Mouse (Mus musculus): ENCODE measurements around the gene Usp22. TPM values are rescaled to one million over a fixed set of nuclear protein-coding genes. Genes with fewer than 3 reads are reported as not detected.

Gene Usp22
- polyA plus RNA-seq, 2 experiments = 8.2 to 12.8 TPM

- WGBS (ENCODE audit: insufficient replicate concordance) = 62% methylated on average over 3 of the region's 3 CpGs
- H3K36me3 ChIP-seq (replicated peaks; ENCODE audit: control insufficient read depth, insufficient read depth, low read depth) = peaks cover 8% of the 10 kb centered on the region
- no peak for ATAC-seq (ENCODE audit: insufficient read depth)
Measured at GRCm38 (mm10) chr11:61158141-61158540, 16.7 kb downstream of the Usp22 start.

GRCm38 (mm10) chr11:61155727-61156126, 19.1 kb downstream of the Usp22 start:
- no peak for DNase-seq (ENCODE audit: low read depth in 3 of 3, low spot score in 3 of 3)
- no peaks in the 10 kb centered on the region for H3K9me3 ChIP-seq (ENCODE audit: control insufficient read depth, low read length)
- H3K4me2 ChIP-seq (ENCODE audit: low read depth) = no peak overlapping the region
- H3K4me1 ChIP-seq (replicated peaks; ENCODE audit: control insufficient read depth in 2 of 2, insufficient read depth in 2 of 2, low read length in 1 of 2) = no peaks in the 10 kb centered on the region
- WGBS (ENCODE audit: insufficient replicate concordance) = 55% methylated on average over 2 of the region's 2 CpGs
- no peak overlapping the region for H3K9ac ChIP-seq (replicated peaks)
- ATAC-seq (ENCODE audit: insufficient read depth) = no peak
- no peak overlapping the region for H3K27ac ChIP-seq
- peak; percentile 60 for TF ChIP-seq CTCF (IDR thresholded peaks at IDR 0.05; ENCODE audit: low read depth)
- TF ChIP-seq EP300 (IDR thresholded peaks at IDR 0.05; ENCODE audit: low read depth) = no peak
- no peaks in the 10 kb centered on the region for H3K27me3 ChIP-seq (ENCODE audit: control insufficient read depth, insufficient read depth, low read length)
- H3K36me3 ChIP-seq (replicated peaks; ENCODE audit: control insufficient read depth, insufficient read depth, low read depth) = peaks cover 6% of the 10 kb centered on the region
- H3K4me3 ChIP-seq (ENCODE audit: insufficient read depth in 1 of 2, low read depth in 2 of 2, low read length in 2 of 2) = no peak overlapping the region

More at GRCm38 (mm10) chr11:61158141-61158540, 16.7 kb downstream of the Usp22 start:
- H3K9me3 ChIP-seq (ENCODE audit: control insufficient read depth, low read length) = no peaks in the 10 kb centered on the region
- TF ChIP-seq EP300 (IDR thresholded peaks at IDR 0.05; ENCODE audit: low read depth) = no peak
- TF ChIP-seq CTCF (IDR thresholded peaks at IDR 0.05; ENCODE audit: low read depth) = no peak
- H3K4me1 ChIP-seq (replicated peaks; ENCODE audit: control insufficient read depth in 2 of 2, insufficient read depth in 2 of 2, low read length in 1 of 2) = no peaks in the 10 kb centered on the region
- no peaks in the 10 kb centered on the region for H3K27me3 ChIP-seq (ENCODE audit: control insufficient read depth, insufficient read depth, low read length)
- H3K9ac ChIP-seq (replicated peaks) = no peak overlapping the region
- H3K4me2 ChIP-seq (ENCODE audit: low read depth) = no peak overlapping the region
- no peak overlapping the region for H3K4me3 ChIP-seq (ENCODE audit: insufficient read depth in 1 of 2, low read depth in 2 of 2, low read length in 2 of 2)
- H3K27ac ChIP-seq = no peak overlapping the region
- no peak for DNase-seq (ENCODE audit: low read depth in 3 of 3, low spot score in 3 of 3)

- ATAC-seq (ENCODE audit: insufficient read depth) (no peak), DNase-seq (ENCODE audit: low read depth in 3 of 3, low spot score in 3 of 3) (no peak)
- no peaks in the 10 kb centered on the region for H3K27me3 ChIP-seq (ENCODE audit: control insufficient read depth, insufficient read depth, low read length)
- no peak overlapping the region for H3K9ac ChIP-seq (replicated peaks)
- H3K4me3 ChIP-seq (ENCODE audit: insufficient read depth in 1 of 2, low read depth in 2 of 2, low read length in 2 of 2) = no peak overlapping the region
- TF ChIP-seq CTCF (IDR thresholded peaks at IDR 0.05; ENCODE audit: low read depth) (no peak), EP300 (IDR thresholded peaks at IDR 0.05; ENCODE audit: low read depth) (no peak)
- 0 out of 4 replicates have a peak, but pooled peaks cover 0 to 2% of the 10 kb centered on the region in 2 experiments for H3K4me1 ChIP-seq (replicated peaks; ENCODE audit: control insufficient read depth in 2 of 2, insufficient read depth in 2 of 2, low read length in 1 of 2)
- no peaks in the 10 kb centered on the region for H3K9me3 ChIP-seq (ENCODE audit: control insufficient read depth, low read length)
- H3K27ac ChIP-seq = no peak overlapping the region
- H3K4me2 ChIP-seq (ENCODE audit: low read depth) = no peak overlapping the region
- H3K36me3 ChIP-seq (replicated peaks; ENCODE audit: control insufficient read depth, insufficient read depth, low read depth) = no peaks in the 10 kb centered on the region
- WGBS (ENCODE audit: insufficient replicate concordance) = 42% methylated on average over 6 of the region's 6 CpGs
Measured at GRCm38 (mm10) chr11:61150233-61151001, 24.4 kb downstream of the Usp22 start.

GRCm38 (mm10) chr11:61147300-61147683, 27.6 kb downstream of the Usp22 start:
- no peak for TF ChIP-seq EP300 (IDR thresholded peaks at IDR 0.05; ENCODE audit: low read depth)
- Histone ChIP-seq H3K27ac (no peak overlapping the region), H3K4me1 (replicated peaks; ENCODE audit: control insufficient read depth in 2 of 2, insufficient read depth in 2 of 2, low read length in 1 of 2) (peaks cover 0 to 2% of the 10 kb centered on the region in 2 experiments; a peak in 1 of 4 replicates), H3K4me3 (ENCODE audit: insufficient read depth in 1 of 2, low read depth in 2 of 2, low read length in 2 of 2) (peak overlapping the region in 1 of 2 experiments; percentile 23; a peak in 2 of 4 replicates), H3K4me2 (ENCODE audit: low read depth) (peak overlapping the region; percentile 54), H3K9ac (replicated peaks) (no peak overlapping the region), H3K27me3 (ENCODE audit: control insufficient read depth, insufficient read depth, low read length) (no peaks in the 10 kb centered on the region), H3K36me3 (replicated peaks; ENCODE audit: control insufficient read depth, insufficient read depth, low read depth) (no peaks in the 10 kb centered on the region), H3K9me3 (ENCODE audit: control insufficient read depth, low read length) (no peaks in the 10 kb centered on the region)
- 20% methylated on average over 32 of the region's 32 CpGs for WGBS (ENCODE audit: insufficient replicate concordance)
- ATAC-seq (ENCODE audit: insufficient read depth) (no peak), DNase-seq (ENCODE audit: low read depth in 3 of 3, low spot score in 3 of 3) (no peak)

- no peaks in the 10 kb centered on the region for H3K36me3 ChIP-seq (replicated peaks; ENCODE audit: control insufficient read depth, insufficient read depth, low read depth)
- peak overlapping the region in 1 of 2 experiments; percentile 23; a peak in 2 of 4 replicates for H3K4me3 ChIP-seq (ENCODE audit: insufficient read depth in 1 of 2, low read depth in 2 of 2, low read length in 2 of 2)
- ATAC-seq (ENCODE audit: insufficient read depth) (no peak), DNase-seq (ENCODE audit: low read depth in 3 of 3, low spot score in 3 of 3) (peak; percentile 31 to 33 (median 33))
- H3K9me3 ChIP-seq (ENCODE audit: control insufficient read depth, low read length) = no peaks in the 10 kb centered on the region
- peaks cover 0 to 4% of the 10 kb centered on the region in 2 experiments; a peak in 2 of 4 replicates for H3K4me1 ChIP-seq (replicated peaks; ENCODE audit: control insufficient read depth in 2 of 2, insufficient read depth in 2 of 2, low read length in 1 of 2)
- no peaks in the 10 kb centered on the region for H3K27me3 ChIP-seq (ENCODE audit: control insufficient read depth, insufficient read depth, low read length)
- H3K9ac ChIP-seq (replicated peaks) = no peak overlapping the region
- H3K27ac ChIP-seq = no peak overlapping the region
- H3K4me2 ChIP-seq (ENCODE audit: low read depth) = peak overlapping the region; percentile 54
- TF ChIP-seq CTCF (IDR thresholded peaks at IDR 0.05; ENCODE audit: low read depth) = peak; percentile 75
- no peak for TF ChIP-seq EP300 (IDR thresholded peaks at IDR 0.05; ENCODE audit: low read depth)
- 17% methylated on average over 20 of the region's 20 CpGs for WGBS (ENCODE audit: insufficient replicate concordance)
Measured at GRCm38 (mm10) chr11:61146645-61147299, 28.1 kb downstream of the Usp22 start.

Data from liver, embryonic 14.5 days (tissue).